Mouse (Mus musculus) ES-E14 (cell line): Measurements from ENCODE around the gene Hnrnpa3.

Experiments
- CHD2 ChIP-seq: IDR thresholded peaks from 2 replicates; pipeline ENCODE4 v1.6.1; 2014; ENCODE audit warnings: mild to moderate bottlenecking, low read depth, low read length, inconsistent platforms
- HCFC1 ChIP-seq: IDR thresholded peaks from 2 replicates; pipeline ENCODE4 v1.6.1; 2012; ENCODE audit warnings: low read length, inconsistent platforms, borderline replicate concordance; ENCODE audit not compliant: insufficient read depth
- MAFK ChIP-seq: IDR thresholded peaks from 2 replicates; pipeline ENCODE4 v1.6.1; 2014; ENCODE audit warnings: mild to moderate bottlenecking, low read depth, low read length, inconsistent platforms; ENCODE audit not compliant: insufficient read depth
- ZC3H11A ChIP-seq: IDR thresholded peaks from 2 replicates; pipeline ENCODE4 v1.6.1; 2012; ENCODE audit warnings: low read depth, mild to moderate bottlenecking, inconsistent platforms, low read length, borderline replicate concordance
- ZNF384 ChIP-seq: IDR thresholded peaks from 2 replicates; pipeline ENCODE4 v1.6.1; 2012; ENCODE audit warnings: low read depth, low read length, inconsistent platforms

DNA sequence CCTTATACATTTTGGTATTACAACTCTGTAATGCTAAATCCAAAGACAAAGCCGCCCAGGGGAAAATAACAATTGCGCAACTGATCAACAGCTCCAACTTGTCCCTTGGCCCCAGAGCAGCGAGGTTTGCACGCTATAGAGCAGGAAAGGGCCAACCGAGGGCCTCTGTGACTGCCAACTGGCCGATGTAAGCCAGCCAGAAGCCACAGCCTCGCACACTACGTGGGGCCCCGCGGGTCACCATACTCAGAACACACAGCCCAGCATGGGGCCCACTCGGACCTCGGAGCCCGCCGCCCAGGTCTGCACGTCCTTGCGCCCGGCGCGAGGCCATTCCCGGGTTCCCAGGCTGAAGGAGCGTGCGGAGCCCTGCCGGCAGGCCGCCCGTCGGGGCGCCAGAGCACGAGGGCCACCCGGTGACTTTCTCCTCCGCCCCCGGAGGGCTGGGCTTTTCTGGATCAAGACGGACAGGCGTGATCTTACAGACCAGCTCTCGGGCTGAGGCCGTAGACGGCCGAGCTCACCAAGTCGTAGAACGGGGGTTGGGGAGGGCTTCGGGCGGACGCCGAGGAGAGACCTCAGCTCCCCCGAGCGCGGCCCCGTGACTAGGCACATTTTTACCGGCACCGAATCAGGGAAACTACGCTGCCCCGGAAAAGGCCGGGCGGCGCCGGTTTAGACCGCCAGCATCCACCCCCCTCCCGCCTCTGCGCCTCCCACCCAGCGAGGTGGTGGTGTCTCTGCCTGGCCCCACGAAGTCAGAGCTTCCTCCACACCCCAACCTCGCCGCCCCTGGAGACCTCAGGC, 44.5 kb downstream of the Hnrnpa3 start:
- TF ChIP-seq CHD2 (no peak), MAFK (peak; percentile 35; the same call in 1 of the 2 replicates), ZNF384 (no peak), HCFC1 (0 out of 2 replicates have a peak, but pooled peaks have one; percentile 7), ZC3H11A (no peak)
